Mouse (Mus musculus) embryo, embryonic 11 days (tissue): ENCODE measurements around the gene Slc52a3.

Source experiments
- DNase-seq: peaks from one replicate; pipeline ENCODE4 v3.0.0-alpha.2; 2015

Slc52a3 gene

DNA sequence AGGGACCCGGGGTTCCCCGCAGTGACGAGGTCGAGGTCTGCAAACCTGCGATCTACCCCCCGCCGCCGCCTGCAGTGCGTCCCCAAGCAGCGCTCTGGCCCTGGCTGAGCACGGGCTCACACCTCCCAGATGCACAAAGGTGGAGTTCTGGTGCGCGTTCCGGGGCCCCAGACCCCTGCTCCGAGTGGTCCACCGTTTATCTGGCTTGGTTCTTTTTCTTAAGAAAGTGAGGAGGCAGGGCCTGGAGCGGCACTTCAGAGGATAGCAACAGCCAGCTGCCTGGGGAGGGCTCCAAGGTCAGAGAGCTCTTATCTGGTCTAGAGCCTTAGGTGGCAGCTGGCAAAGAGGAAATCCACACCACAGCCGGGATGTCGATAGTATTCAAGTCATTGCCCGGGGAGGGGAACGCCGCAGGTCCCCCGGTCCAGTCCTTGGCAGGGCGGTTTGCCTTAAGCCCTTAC is 52.7 kb downstream of the Slc52a3 start:
- DNase-seq, result peak; percentile 58

DNA sequence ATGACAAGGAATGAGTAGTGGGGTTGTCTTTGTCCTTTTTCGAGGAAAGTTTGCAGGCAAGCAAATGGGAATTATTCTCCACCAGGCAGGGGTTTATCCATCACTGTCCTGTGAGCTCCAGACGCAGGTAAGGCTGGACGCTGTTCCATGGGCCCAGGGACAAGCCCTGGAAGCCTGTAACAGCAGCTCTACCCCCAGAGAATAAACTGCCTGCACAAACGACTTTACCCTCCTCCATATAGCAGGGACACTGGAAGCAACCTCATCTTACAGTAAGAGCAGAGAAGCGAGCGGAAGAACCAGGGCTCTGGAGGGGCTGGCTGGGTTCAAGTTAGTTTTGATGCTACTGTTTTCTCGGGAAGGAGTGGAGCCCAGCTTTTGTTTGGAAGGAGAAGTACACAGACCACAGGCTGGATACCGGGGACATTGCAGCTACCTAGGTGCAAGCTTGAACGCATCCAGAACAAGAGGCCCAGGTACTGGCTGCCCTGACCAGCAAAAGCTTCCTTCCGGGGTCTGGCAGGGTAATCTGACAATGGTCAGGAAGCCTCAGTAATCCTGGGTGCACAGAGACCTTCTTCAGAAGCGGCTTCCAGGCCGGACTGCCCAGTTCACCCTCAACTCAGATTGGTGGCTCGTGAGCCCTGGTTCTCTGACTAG is 53.4 kb downstream of the Slc52a3 start:
- DNase-seq, result no peak

DNA sequence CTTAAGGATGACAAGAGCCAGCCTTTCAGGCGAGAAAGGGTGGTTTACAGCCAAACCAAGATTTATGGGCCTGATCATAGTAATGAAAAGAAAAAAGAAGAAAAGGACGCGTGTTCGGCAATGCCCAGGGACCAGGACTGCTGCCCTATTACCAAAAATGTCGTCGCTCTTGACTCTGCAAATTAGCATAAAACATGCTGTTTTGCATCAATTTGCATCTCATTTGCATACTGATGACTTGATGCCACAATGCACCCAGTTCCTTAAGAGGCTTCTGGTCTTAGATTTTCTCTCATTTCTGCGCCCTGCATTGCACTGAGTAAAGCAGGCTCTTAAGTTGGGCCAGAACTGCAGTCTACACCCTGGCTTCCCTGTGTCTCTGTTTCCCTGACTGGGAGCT is 54.0 kb downstream of the Slc52a3 start:
- peak; percentile 51 for DNase-seq

DNA sequence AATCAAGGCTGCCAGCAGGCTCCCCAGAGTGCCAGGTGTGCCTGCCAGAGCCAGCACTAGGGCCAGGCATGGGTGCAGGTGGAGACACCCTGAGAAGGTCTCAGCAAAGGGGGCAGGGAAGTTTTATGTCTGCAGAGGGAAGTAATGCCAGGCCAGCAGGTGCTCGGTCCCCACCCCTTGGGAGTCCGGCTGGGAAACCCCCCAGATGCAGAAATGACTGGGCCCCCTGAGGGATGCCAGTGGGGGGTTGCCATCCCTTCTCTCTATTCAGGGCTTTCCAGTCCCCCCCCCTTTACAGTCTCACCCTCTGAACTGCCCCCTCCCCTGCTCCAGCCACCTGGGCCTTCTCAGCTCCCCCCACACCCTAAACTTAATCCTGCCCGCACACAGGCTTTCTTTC is 55.7 kb downstream of the Slc52a3 start:
- no peak for DNase-seq

DNA sequence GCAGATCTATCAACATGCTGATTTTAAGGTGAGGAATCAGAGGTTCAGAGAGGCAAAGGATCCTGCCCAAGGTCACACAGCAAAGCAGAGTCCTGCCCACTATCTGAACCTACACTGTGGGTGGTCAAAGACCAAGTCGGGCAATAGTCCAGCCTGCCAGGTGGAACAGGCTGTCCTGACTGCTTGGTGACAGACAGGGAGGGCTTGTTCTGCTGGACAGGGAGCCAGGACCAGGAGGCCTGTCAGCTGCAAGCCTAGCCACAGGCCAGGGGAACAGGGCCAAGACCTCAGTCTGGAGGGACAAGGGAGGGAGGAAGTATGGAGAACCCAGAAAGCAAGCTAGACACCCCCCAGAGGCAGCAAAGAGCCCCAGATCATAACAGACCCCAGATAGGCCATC is 59.1 kb downstream of the Slc52a3 start:
- no peak for DNase-seq

DNA sequence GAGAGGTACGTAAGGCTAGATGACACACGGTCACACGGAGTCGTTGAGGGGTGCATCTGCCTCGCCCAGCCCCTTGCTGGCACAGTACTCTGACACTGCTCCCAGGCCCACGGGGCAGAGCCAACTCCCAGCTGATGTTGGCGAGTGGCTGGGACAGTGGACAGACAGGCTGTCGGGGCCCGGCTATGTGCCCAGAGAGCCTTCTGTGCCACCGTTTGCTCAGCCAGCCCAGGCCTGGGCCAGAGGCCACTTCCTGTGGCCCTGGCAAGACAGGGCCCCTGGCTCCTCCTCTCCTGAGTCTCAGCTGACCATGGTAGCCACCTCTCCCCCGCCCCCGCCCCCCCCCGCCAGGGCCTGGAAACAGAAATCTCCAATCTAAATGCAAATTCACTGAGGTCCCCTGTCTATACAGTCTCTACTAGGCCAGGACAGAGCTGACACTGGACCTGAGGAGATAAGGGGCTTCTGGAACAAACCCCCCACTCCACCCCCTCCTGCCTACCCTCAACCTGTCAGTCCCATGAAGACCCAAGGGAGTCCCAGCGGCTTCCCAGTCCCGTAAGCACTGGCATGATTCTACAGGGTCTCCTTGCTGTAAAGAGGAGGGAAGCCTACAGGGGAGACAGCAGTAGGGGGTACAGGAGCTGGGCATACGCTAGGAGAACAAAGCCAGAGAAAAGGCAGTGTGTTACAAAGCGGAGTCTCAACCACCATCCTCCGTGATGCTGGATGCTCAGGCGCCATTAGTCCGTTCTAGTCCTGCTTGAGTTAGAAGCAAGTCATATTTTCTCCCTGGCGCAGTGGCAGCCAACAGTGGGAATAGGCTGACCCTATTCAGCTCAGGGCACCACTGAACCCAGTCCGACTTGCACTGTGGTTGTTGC is 60.3 kb downstream of the Slc52a3 start:
- DNase-seq, result no peak

DNA sequence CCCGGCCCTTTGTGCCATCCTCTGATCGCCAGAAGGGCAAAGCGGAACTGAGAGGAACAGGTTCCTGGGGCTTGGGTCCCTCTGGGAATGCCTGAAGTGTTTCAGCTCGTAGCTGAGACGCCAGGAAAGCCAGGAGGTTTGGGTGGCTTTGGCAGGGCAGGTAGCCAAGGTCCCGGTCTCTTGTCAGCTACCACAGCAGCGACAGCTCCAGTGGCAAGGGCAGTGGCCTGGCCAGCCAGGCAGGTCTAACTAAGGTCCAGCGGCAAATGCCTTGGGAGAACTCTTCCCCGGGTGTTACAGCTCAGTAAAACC is 60.9 kb downstream of the Slc52a3 start:
- DNase-seq, result no peak
